Mouse (Mus musculus) lung, adult 2 months (tissue): ENCODE results near the gene 2810021J22Rik. TPM values are rescaled to one million over a fixed set of nuclear protein-coding genes. Genes with fewer than 3 reads are reported as not detected.

Experiments
- DNase-seq: peaks from one replicate; pipeline ENCODE4 v3.0.0; 2022
- H3K4me1 ChIP-seq: fragments of 200-500 bp; 2 replicates; pipeline ENCODE4 v1.6.1; 2011; ENCODE audit warnings: low read length; ENCODE audit not compliant: control insufficient read depth, insufficient read depth
- H3K4me3 ChIP-seq: fragments of 200-500 bp; replicated peaks from 2 replicates; pipeline ENCODE3; 2011; ENCODE audit warnings: low read depth, mild to moderate bottlenecking, control low read depth, low read length; ENCODE audit errors: extremely low read depth
- CTCF ChIP-seq: fragments of 200-500 bp; IDR thresholded peaks from 2 replicates; pipeline ENCODE4 v1.5.1; 2011; ENCODE audit warnings: mild to moderate bottlenecking, low read length, control low read depth; ENCODE audit not compliant: insufficient read depth
- POLR2A ChIP-seq: fragments of 200-500 bp; IDR thresholded peaks from 2 replicates; pipeline ENCODE4 v1.6.1; 2011; ENCODE audit warnings: low read depth, mild to moderate bottlenecking, control low read depth, low read length, borderline replicate concordance; ENCODE audit errors: extremely low read depth
- WGBS: fragments of 180-500 bp; shearing (Covaris S2); methylation state at CpG from one replicate; pipeline ENCODE4 v1.1.7; 2018; 5-methylcytosine and 5-hydroxymethylcytosine counted together
- polyA plus RNA-seq: library from polyadenylated mRNA; depleted of rRNA; stranded (reverse); fragments of >200 nt; gene quantifications from 2 replicates; pipeline ENCODE4 v1.2.3, GENCODE M21; 2012

2810021J22Rik gene
- polyA plus RNA-seq, 1 experiment: 3.9 TPM

DNA sequence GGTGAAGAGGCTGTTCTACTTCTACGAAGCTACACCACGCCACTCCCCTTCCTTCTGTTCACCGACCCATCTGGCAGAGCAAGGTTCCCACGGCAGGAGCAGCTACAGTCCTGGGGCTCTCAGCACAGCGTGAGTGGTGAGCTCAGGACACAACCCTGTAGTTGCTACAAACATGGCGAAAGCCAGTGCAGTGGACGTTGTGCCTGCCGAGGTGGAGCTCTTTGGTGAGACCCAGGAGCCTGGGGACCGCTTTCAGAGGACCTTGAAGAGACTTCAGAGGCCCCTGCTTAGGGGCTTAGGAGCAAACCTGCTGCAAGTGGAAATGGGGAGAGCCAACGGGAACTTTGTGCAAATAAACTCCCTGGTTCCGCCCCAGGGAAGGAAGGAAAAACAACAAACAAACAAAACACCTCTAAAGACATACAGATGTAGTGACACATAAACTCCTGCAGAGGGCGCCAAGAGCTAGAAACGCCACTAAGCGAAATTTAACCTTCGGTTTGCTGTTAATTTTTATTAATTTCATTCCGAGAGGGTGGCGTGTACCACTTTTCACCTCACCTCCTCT is 47.5 kb downstream of the 2810021J22Rik start:
- DNase-seq: peak; percentile 37

DNA sequence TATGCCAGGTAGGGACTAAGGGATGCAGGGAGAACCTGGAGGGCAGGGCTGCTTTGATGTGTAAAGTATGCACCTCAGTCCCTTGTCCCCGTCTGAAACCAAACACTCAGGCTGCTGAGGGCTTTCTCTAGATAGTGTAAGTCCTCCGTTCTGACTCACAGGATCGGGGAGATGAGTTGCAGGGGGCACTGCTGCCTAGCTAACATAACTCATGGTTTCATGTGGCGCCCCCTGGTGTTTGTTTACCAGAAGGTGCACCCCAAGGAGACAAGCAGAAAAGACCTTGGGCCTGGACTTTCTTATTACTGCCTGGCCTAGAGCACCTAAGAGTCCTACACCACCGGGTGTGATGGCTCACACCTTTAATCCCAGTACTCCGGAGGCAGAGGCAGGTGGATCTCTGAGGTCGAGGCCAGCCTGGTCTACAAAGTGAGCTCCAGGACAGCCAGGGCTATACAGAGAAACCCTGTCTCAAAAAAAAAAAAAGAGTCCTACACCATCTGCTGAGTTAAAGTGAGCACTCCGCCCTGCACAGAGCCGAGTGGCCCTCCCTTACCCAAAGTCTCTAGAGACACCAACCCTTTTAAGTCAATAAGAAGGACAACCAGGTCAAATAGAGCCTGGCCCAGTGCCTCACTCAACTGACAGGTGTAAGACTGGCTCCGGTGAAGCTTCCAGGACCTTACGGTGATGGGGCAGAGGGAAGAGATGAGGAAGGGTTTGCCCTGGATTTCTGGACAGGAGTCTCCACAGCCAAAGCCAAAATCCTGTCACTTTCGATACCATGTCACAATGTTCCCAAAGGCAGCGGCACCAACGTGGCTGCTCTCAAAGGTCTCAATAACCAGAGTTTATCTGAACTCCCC is 50.1 kb downstream of the 2810021J22Rik start:
- peak; percentile 41 for DNase-seq
- Histone ChIP-seq H3K4me1 (peaks cover 3% of the 10 kb centered on the region), H3K4me3 (no peak overlapping the region)
- WGBS: 48% methylated on average over 14 of the region's 14 CpGs
- TF ChIP-seq POLR2A: no peak
- TF ChIP-seq CTCF: peak; percentile 58

More for the DNA sequence above, 47.5 kb downstream of the 2810021J22Rik start:
- WGBS: 5% methylated on average over 17 of the region's 17 CpGs
- no peak for TF ChIP-seq CTCF
- TF ChIP-seq POLR2A: no peak
- H3K4me3 ChIP-seq: peak overlapping the region; percentile 78
- peaks cover 3% of the 10 kb centered on the region for H3K4me1 ChIP-seq

DNA sequence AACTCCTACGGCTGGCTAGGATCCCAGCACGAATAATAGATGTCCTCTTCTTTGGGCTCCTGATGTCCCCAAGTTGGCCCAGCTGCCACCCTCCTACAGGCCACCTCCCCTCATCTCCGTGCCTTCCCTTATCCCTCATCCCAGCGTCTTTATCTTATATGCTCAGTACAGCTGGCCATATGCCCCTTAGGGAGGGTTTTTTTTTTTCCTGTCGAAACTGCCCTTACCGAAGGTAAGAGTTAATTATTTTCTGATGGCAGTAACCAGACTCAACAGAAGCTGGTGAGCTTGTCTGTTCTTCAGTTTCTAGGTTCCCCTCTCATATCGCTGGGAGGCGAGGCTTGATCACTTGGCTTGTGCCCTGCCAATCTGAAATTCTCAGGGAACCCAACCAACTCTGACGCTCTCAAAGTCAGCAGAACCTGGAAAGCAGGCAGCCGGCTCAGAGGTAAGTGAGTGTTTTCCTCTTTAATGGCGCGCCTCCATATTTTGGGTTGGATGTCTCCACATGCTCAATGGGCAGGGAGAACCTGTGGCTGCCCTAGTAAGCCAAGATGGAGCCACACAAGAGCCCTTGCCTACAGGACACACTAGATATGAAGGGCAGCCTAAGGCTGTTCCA is 50.8 kb downstream of the 2810021J22Rik start, which contains the start of gene Btnl10:
Btnl10 (plus strand) TSS at position 164 of the 622 bp plus-strand sequence.
- DNase-seq: no peak
- no peak within 1 kb of the TSS for H3K4me3 ChIP-seq
- peaks cover 3% of the 10 kb centered on the region for H3K4me1 ChIP-seq
- 78% methylated on average over 12 of the region's 12 CpGs for WGBS
- no peak for TF ChIP-seq CTCF
- TF ChIP-seq POLR2A: no peak

DNA sequence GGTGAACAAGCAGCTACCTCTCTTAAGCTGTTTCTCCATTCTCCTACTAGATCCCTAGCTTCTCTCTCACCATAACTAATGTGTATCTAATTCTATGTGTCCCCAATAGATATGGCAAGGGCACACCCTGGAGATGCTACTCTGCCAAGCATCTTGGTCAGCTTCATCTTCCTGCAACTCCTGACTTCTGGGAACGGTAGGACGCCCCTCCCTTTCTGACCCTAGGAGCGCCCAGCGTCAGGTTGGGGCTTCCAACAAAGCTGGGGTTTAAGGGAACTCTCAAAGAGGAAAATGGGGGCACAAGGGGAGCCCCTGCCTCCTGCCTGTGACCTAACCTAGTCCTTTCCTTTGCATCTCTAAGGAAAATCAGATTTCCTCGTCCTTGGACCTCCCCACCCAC is 51.7 kb downstream of the 2810021J22Rik start:
- DNase-seq: no peak
- WGBS: 76% methylated on average over 5 of the region's 5 CpGs
- TF ChIP-seq CTCF: no peak
- TF ChIP-seq POLR2A: no peak
- Histone ChIP-seq H3K4me3 (no peak overlapping the region), H3K4me1 (peaks cover 3% of the 10 kb centered on the region)

DNA sequence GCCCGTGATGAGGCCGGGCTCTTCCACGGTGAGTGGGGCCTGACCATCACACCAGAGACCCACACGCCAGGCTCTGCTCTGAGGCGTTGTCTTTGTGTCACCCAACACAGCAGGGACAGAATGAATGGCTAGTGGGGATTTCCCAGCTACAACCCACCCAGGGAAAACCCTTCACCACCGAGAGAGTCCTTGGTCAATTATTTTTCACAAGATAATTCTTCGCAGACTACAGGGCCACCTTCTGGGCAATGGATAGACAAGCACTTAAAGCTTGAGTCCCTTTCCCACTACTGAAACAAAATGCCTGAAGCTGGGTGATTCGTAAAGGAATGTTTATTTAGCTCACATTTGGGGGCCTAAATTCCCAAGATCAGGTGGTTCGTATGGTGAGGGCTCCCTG is 55.4 kb downstream of the 2810021J22Rik start:
- TF ChIP-seq POLR2A (no peak), CTCF (no peak)
- H3K4me3 ChIP-seq: no peak overlapping the region
- H3K4me1 ChIP-seq: no peaks in the 10 kb centered on the region
- 75% methylated on average over 9 of the region's 9 CpGs for WGBS
- no peak for DNase-seq

DNA sequence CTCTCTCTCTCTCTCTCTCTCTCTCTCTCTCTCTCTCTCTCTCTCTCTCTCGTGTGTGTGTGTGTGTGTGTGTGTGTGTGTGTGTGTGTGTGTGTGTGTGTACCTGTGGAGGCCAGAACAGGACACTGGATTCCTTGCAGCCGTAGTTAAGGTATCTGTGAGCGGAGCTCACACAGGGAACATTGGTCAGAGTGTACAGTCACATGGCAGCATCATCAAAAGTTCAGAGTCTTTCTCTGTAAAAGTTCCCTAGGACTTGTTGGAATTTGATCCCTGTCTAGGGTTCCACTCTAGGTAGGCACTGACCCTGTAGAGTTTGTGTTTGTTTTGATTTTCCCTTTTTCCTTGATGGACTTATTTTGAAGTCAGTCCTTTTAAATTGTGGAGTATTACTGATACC is 59.6 kb downstream of the 2810021J22Rik start:
- H3K4me1 ChIP-seq: no peaks in the 10 kb centered on the region
- no peak overlapping the region for H3K4me3 ChIP-seq
- no peak for DNase-seq
- WGBS: 85% methylated on average over 2 of the region's 3 CpGs
- TF ChIP-seq POLR2A (no peak), CTCF (no peak)

DNA sequence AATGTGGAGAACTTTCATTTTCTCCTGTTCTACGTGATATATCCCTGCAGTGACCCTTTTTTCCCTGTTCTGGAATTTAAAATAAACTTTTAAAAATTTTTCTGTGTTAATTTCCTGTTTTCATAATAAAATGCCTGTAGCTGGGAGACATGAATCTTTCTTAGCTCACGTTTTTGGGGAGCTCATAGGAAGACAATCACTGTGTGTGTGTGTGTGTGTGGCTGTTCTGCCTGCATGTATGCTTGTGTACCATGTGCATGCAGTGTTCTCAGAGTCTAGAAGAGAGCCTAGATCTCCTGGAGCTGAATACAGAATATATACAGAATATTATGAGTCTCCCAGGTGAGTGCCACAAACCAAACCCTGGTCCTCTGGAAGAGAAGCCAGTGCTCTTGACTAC is 60.0 kb downstream of the 2810021J22Rik start:
- no peak for DNase-seq
- TF ChIP-seq POLR2A (no peak), CTCF (no peak)
- Histone ChIP-seq H3K4me1 (no peaks in the 10 kb centered on the region), H3K4me3 (no peak overlapping the region)
- WGBS: 43% methylated on average over 2 of the region's 2 CpGs

DNA sequence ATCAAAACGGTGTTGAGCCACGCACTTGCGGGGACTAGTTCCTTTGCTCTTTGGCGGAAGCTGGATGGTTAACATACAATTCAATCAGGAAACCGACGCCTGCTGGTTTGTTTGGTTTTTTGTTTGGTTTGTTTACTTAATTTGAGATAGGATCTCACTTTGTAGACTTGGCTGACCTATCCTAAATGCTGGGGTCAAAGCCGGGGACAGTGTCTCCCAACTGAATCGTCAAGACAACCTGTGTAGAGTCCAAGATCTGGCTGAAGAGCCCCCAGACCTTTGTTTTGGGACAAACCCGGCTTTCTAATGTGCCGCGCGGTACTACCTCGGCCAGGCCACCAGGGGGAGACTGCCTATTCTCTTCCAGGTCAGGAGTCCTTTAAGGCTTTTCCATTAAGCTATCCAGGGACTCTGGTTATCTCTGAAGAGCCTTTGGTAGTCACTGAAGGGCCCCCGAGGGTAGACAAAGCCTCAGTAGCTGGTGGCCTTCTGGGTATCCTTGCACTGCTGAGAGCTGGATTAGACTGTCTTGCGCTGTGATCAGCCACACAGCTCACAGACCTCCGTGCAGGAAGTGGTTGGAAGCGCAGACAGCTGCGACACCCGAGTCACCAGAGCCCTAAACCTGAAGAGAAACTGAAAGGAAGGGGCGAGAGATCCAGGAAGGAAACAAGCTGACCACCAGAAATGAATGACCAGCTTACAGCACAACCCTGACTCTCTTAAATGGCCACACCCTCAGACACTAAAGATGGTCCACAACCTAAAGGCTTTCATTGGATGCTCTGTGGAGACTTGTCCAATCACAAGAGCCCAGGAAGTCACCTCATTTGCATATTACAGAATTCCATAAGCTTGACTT is 61.0 kb downstream of the 2810021J22Rik start:
- peak; percentile 58 for TF ChIP-seq CTCF
- TF ChIP-seq POLR2A: peak; percentile 51; the same call in 1 of the 2 replicates
- H3K4me1 ChIP-seq: no peaks in the 10 kb centered on the region
- H3K4me3 ChIP-seq: peak overlapping the region; percentile 53
- DNase-seq: peak; percentile 64
- WGBS: 4% methylated on average over 20 of the region's 20 CpGs

DNA sequence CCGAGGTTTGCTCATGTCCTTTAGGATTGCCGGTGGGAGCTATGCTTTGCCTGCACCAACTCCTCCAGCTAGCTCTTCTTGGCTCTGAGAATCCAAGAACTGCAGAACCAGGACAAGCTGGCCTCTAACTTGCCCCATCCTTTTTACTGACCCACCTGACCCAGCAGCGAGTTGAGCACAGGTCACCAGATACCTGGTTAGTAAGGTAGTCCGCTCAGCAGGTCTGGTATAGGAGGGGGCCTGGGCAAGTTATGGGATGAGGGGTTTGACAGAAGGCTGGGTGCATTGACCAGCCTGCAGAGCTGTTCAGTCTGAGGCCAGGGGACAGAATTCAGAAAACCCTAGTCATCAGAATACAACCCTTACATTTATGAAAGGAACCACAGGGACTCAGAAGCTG is 62.0 kb downstream of the 2810021J22Rik start:
- TF ChIP-seq POLR2A (no peak), CTCF (no peak)
- no peaks in the 10 kb centered on the region for H3K4me1 ChIP-seq
- WGBS: 67% methylated on average over 4 of the region's 4 CpGs

More for the DNA sequence above, 62.0 kb downstream of the 2810021J22Rik start:
- H3K4me3 ChIP-seq: no peak overlapping the region
- no peak for DNase-seq
